Mouse (Mus musculus): ENCODE data around the gene Gm45140. TPM values are rescaled to one million over a fixed set of nuclear protein-coding genes. Genes with fewer than 3 reads are reported as not detected.

Gm45140 gene
- polyA plus RNA-seq, 1 experiment from 2014 or later, result 0.94 TPM

DNA sequence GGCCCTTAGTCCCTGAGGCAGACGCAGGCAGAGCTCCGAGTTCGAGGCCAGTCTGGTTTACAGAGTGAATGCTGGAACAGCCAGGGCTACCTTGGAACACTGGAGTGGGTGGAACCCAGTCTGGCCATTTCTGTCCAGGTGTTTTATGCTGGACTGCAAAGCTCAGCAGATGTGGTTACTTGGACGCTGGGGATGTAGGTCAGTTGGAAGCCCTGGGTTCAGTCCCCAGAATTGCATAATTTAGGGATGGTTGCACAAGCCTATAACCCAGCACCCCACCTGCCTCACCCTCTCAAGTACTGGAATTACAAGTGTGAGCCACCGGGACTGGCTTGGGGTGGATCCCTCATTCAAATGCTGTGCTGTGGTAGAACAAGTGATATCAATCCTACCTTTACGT, 30.6 kb upstream of the Gm45140 start:
- no peak overlapping the region for H3K9ac ChIP-seq (replicated peaks; ENCODE audit: low read depth)
- no peak for TF ChIP-seq EP300 (IDR thresholded peaks at IDR 0.05)
- no peak for TF ChIP-seq CTCF (IDR thresholded peaks at IDR 0.05)
- DNase-seq (ENCODE audit: low spot score) (no peak), ATAC-seq (no peak)
- no peak overlapping the region for H3K4me3 ChIP-seq (ENCODE audit: low read depth, low read length)
- H3K36me3 ChIP-seq (ENCODE audit: insufficient read depth, low read length), result no peaks in the 10 kb centered on the region
- 80% methylated on average over 6 of the region's 6 CpGs for WGBS
- no peaks in the 10 kb centered on the region for H3K9me3 ChIP-seq (ENCODE audit: low read length)
- no peaks in the 10 kb centered on the region for H3K27me3 ChIP-seq (replicated peaks; ENCODE audit: insufficient read depth, low read length)
- no peak overlapping the region for H3K27ac ChIP-seq (ENCODE audit: low read length)
- H3K4me1 ChIP-seq (ENCODE audit: insufficient read depth, low read depth, low read length), result no peaks in the 10 kb centered on the region
- H3K4me2 ChIP-seq (replicated peaks; ENCODE audit: low read depth, low read length), result no peak overlapping the region

DNA sequence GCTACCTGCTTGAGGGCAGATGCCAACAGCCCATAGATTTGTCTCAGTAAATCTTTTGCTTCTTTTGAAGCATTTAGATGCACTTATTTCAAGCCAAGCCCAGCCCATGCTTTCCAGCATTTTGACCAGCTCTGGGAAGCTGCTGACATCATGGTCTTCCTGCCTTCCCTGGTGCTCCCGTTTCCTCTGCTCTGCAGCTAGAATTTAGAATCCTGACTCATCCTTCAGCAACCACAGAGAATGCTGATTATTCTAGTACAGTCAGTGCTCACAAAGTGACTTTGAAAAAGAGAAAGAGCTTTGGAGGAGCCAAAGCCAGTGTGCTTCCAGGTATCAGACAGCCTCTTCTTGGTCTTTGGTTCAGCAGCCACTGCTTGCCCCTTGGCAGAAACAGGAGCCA, 21.5 kb upstream of the Gm45140 start:
- Histone ChIP-seq H3K27ac (ENCODE audit: low read length) (no peak overlapping the region), H3K4me3 (ENCODE audit: low read depth, low read length) (no peak overlapping the region), H3K9ac (replicated peaks; ENCODE audit: low read depth) (no peak overlapping the region), H3K4me1 (ENCODE audit: insufficient read depth, low read depth, low read length) (no peaks in the 10 kb centered on the region), H3K27me3 (replicated peaks; ENCODE audit: insufficient read depth, low read length) (no peaks in the 10 kb centered on the region), H3K9me3 (ENCODE audit: low read length) (no peaks in the 10 kb centered on the region), H3K36me3 (ENCODE audit: insufficient read depth, low read length) (no peaks in the 10 kb centered on the region), H3K4me2 (replicated peaks; ENCODE audit: low read depth, low read length) (no peak overlapping the region)
- DNase-seq (ENCODE audit: low spot score) (no peak), ATAC-seq (no peak)
- TF ChIP-seq CTCF (IDR thresholded peaks at IDR 0.05) (no peak), EP300 (IDR thresholded peaks at IDR 0.05) (no peak)
- 27% methylated on average over 1 of the region's 1 CpGs for WGBS

DNA sequence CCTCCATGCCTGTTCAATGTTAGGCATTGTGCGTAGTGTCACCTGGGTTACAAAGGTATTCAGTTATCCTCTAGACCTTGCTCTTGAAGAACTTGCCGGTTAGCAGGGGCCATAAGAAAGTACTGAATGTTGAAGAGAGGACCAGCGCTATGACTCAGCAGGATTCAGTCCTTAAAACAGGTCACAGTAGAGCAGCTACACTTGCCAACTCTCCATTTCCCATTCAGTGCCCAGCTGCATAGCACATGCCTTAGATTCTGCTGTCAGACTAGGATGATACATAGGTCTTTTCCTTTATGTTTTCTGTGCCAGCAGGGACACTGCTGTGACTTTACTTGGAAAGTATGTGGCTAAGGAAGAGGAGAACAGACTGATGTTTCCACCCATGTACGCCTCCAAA, 17.9 kb upstream of the Gm45140 start:
- TF ChIP-seq EP300 (IDR thresholded peaks at IDR 0.05) (no peak), CTCF (IDR thresholded peaks at IDR 0.05) (no peak)
- Histone ChIP-seq H3K27me3 (replicated peaks; ENCODE audit: insufficient read depth, low read length) (no peaks in the 10 kb centered on the region), H3K4me3 (ENCODE audit: low read depth, low read length) (no peak overlapping the region), H3K4me1 (ENCODE audit: insufficient read depth, low read depth, low read length) (peaks cover 4% of the 10 kb centered on the region; the same call in 1 of the 2 replicates), H3K27ac (ENCODE audit: low read length) (no peak overlapping the region), H3K9me3 (ENCODE audit: low read length) (no peaks in the 10 kb centered on the region), H3K36me3 (ENCODE audit: insufficient read depth, low read length) (no peaks in the 10 kb centered on the region), H3K9ac (replicated peaks; ENCODE audit: low read depth) (no peak overlapping the region), H3K4me2 (replicated peaks; ENCODE audit: low read depth, low read length) (no peak overlapping the region)
- DNase-seq (ENCODE audit: low spot score), result peak; percentile 33
- ATAC-seq, result no peak
- WGBS, result 69% methylated on average over 4 of the region's 4 CpGs

DNA sequence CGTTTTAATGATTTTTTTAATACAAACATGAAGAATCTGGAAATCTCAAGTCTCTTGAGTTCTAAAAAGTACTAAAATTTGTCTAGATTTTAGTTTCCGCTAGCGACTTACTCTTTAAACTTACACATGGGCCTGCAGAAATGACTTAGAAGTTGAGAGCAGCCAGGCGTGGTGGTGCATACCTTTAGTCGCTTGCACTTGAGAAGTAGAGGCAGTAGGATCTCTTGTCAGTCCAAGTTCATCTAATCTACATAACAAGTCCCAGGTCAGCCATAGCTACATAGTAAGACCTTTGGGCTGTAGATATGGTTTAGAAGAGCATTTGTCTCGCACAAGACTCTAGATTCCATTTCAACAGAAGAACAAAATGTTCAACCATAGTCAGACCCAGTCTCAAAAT, 16.3 kb upstream of the Gm45140 start:
- Histone ChIP-seq H3K27ac (ENCODE audit: low read length) (no peak overlapping the region), H3K4me3 (ENCODE audit: low read depth, low read length) (no peak overlapping the region), H3K9me3 (ENCODE audit: low read length) (no peaks in the 10 kb centered on the region), H3K4me1 (ENCODE audit: insufficient read depth, low read depth, low read length) (peaks cover 7% of the 10 kb centered on the region), H3K36me3 (ENCODE audit: insufficient read depth, low read length) (no peaks in the 10 kb centered on the region), H3K9ac (replicated peaks; ENCODE audit: low read depth) (no peak overlapping the region), H3K27me3 (replicated peaks; ENCODE audit: insufficient read depth, low read length) (no peaks in the 10 kb centered on the region), H3K4me2 (replicated peaks; ENCODE audit: low read depth, low read length) (no peak overlapping the region)
- no peak for ATAC-seq
- DNase-seq (ENCODE audit: low spot score), result no peak
- no peak for TF ChIP-seq CTCF (IDR thresholded peaks at IDR 0.05)
- TF ChIP-seq EP300 (IDR thresholded peaks at IDR 0.05), result no peak
- 76% methylated on average over 6 of the region's 6 CpGs for WGBS

DNA sequence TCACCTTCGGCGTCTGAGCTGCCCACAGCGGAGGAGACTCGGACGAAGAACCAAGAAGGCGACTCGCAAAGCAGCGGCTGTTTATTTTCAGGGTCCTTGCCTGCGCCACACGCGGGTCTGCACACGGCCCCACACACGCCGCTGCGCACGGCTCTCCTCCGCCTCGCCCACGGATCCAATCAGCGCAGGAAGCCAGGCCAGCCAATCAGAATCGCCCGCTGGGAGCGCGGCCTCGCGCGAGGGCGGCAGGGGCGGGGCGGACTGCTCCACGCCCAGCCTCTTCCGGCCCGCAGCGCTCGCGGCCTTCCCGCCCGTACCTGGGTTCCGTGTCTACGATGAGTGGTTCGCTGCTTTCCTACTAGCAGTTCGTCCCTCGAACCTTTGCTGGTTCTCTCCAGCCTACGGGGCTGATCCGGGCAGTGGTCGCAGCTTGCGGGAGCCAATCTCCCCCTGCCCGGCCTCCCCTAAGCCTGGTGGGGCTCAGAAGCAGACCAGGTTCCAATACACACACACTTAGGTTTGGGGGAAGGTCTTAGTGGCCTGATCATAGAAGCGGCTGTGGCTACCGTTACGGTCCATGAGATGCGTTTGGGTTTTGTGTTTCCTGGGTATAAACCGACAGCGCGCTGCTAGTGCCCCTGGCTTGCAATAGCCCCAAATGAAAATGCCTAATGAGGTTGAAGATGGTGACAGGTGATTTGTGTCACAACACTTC, 15.5 kb upstream of the Gm45140 start, which contains the start of gene Cnbp:
Cnbp (minus strand) TSS at position 207 of the 715 bp plus-strand sequence.
- Histone ChIP-seq H3K27me3 (replicated peaks; ENCODE audit: insufficient read depth, low read length) (no peaks in the 10 kb centered on the region), H3K9ac (replicated peaks; ENCODE audit: low read depth) (peak within 1 kb of the TSS; percentile 99), H3K36me3 (ENCODE audit: insufficient read depth, low read length) (no peaks in the 10 kb centered on the region), H3K4me2 (replicated peaks; ENCODE audit: low read depth, low read length) (peak within 1 kb of the TSS; percentile 89), H3K4me3 (ENCODE audit: low read depth, low read length) (peak within 1 kb of the TSS; percentile 88), H3K9me3 (ENCODE audit: low read length) (no peaks in the 10 kb centered on the region), H3K27ac (ENCODE audit: low read length) (peak within 1 kb of the TSS; percentile 97), H3K4me1 (ENCODE audit: insufficient read depth, low read depth, low read length) (peaks cover 7% of the 10 kb centered on the region)
- TF ChIP-seq EP300 (IDR thresholded peaks at IDR 0.05) (no peak), CTCF (IDR thresholded peaks at IDR 0.05) (no peak; the same call in 1 of the 2 replicates)
- 2% methylated on average over 54 of the region's 55 CpGs for WGBS
- DNase-seq (ENCODE audit: low spot score) (peak; percentile 98), ATAC-seq (peak; percentile 99)

DNA sequence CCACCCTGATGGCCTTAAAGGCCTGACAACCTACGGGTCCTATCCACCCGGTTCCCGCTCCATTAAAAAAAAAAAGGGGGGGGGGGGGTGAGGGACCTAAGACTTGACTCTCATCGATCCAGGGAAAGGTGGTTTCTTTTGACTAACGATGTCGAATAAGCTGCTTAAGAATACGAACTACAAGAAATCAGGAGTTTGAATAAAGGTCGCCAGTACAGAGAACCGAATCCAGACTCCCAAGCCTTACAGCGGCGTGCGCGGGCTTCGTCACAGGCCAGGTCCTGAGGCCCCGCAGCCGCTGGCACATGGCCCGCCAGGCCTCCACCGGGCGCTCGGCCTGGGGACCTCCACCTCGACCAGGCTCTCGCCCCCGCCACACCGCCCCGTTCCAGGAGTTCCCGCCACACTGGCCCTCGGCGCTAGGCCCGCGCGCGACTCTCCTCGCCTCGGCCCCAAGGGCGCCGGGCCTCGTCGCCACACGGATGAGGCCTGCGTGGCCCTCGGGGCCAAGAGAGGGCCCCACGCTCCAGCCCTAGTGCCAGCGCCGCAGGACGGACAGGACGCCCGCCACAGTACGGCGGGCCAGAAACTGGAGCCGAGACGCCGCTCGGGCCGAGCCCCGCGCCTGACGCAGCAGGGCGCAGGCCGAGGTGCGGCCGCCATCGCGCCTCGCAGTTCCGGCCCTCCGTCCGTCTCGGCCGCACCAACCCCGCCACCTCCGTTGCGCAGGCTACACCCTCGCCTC, 14.7 kb upstream of the Gm45140 start:
- H3K4me3 ChIP-seq (ENCODE audit: low read depth, low read length), result peak overlapping the region; percentile 88
- H3K27ac ChIP-seq (ENCODE audit: low read length), result peak overlapping the region; percentile 97
- 1% methylated on average over 60 of the region's 73 CpGs for WGBS
- no peak for TF ChIP-seq CTCF (IDR thresholded peaks at IDR 0.05)
- no peak for TF ChIP-seq EP300 (IDR thresholded peaks at IDR 0.05)
- H3K9ac ChIP-seq (replicated peaks; ENCODE audit: low read depth), result peak overlapping the region; percentile 99
- H3K4me2 ChIP-seq (replicated peaks; ENCODE audit: low read depth, low read length), result peak overlapping the region; percentile 69
- H3K27me3 ChIP-seq (replicated peaks; ENCODE audit: insufficient read depth, low read length), result no peaks in the 10 kb centered on the region
- DNase-seq (ENCODE audit: low spot score) (peak; percentile 59), ATAC-seq (peak; percentile 59)
- no peaks in the 10 kb centered on the region for H3K9me3 ChIP-seq (ENCODE audit: low read length)
- H3K4me1 ChIP-seq (ENCODE audit: insufficient read depth, low read depth, low read length), result peaks cover 7% of the 10 kb centered on the region
- peaks cover 1% of the 10 kb centered on the region; the same call in 1 of the 2 replicates for H3K36me3 ChIP-seq (ENCODE audit: insufficient read depth, low read length)
